Mouse (Mus musculus): Measurements from ENCODE around the gene Tmem175.

- no peak for TF ChIP-seq CTCF (IDR thresholded peaks at IDR 0.05; ENCODE audit: borderline replicate concordance, insufficient read depth, low read depth, low read length)
- no peak for TF ChIP-seq POLR2A (IDR thresholded peaks at IDR 0.05; ENCODE audit: borderline replicate concordance, insufficient read depth, low read length)
These were observed 33.2 kb downstream of the Tmem175 start for GRCm38 (mm10) chr5:108662772-108663171.
